Mouse (Mus musculus) gonadal fat pad, adult 2 months (tissue): ENCODE results near the gene Gm49340. TPM values are rescaled to one million over a fixed set of nuclear protein-coding genes. Genes with fewer than 3 reads are reported as not detected.

Source experiments
- polyA plus RNA-seq: library from polyadenylated mRNA; depleted of rRNA; stranded (reverse); fragments of >200 nt; gene quantifications from 2 replicates; pipeline ENCODE4 v1.2.3, GENCODE M21; 2012; rRNA removed

Gene Gm49340
- polyA plus RNA-seq, 1 experiment, result 0.04 TPM

Other genes starting within 250 kb of the Gm49340 start
- gene Itgae, start 239.2 kb upstream of the Gm49340 start, polyA plus RNA-seq, result 4.4 and 5.6 TPM in 2 replicates
- gene Haspin, start 191.4 kb upstream of the Gm49340 start, polyA plus RNA-seq, result 0.66 and 1.3 TPM in 2 replicates
- gene P2rx5, start 169.3 kb upstream of the Gm49340 start, polyA plus RNA-seq, result 1.8 TPM in 2 replicates
- gene Emc6, start 152.7 kb upstream of the Gm49340 start, polyA plus RNA-seq, result 45.7 and 63.7 TPM in 2 replicates
- gene Tax1bp3, start 152.7 kb upstream of the Gm49340 start, polyA plus RNA-seq, result 75.6 and 105 TPM in 2 replicates
- 21.1 and 21.7 TPM in 2 replicates for gene Ctns, start 130.7 kb upstream of the Gm49340 start, polyA plus RNA-seq
- 11.5 and 11.8 TPM in 2 replicates for gene Shpk, start 130.3 kb upstream of the Gm49340 start, polyA plus RNA-seq
- 3.6 and 4.5 TPM in 2 replicates for gene Trpv1, start 95.4 kb upstream of the Gm49340 start, polyA plus RNA-seq
- 0.18 and 0.25 TPM in 2 replicates for gene Trpv3, start 62.4 kb upstream of the Gm49340 start, polyA plus RNA-seq
- 8.6 and 12.7 TPM in 2 replicates for gene Aspa, start 145 bp upstream of the Gm49340 start, polyA plus RNA-seq
- 0.19 and 0.22 TPM in 2 replicates for gene Spata22, start within 50 bp of the Gm49340 start, polyA plus RNA-seq
- gene Olfr20, start 21.0 kb downstream of the Gm49340 start, polyA plus RNA-seq, result 0.23 and 0.34 TPM in 2 replicates
- gene Olfr376, start 41.5 kb downstream of the Gm49340 start, polyA plus RNA-seq, result not detected in 2 replicates
- gene Olfr1, start 69.9 kb downstream of the Gm49340 start, polyA plus RNA-seq, result not detected in 2 replicates
- gene Olfr378, start 98.7 kb downstream of the Gm49340 start, polyA plus RNA-seq, result not detected in 2 replicates
- gene Olfr380, start 127.8 kb downstream of the Gm49340 start, polyA plus RNA-seq, result not detected in 2 replicates
- gene Olfr381, start 161.9 kb downstream of the Gm49340 start, polyA plus RNA-seq, result not detected in 2 replicates
- not detected in 2 replicates for gene Olfr382, start 187.5 kb downstream of the Gm49340 start, polyA plus RNA-seq